Mouse (Mus musculus) embryonic facial prominence, embryonic 13.5 days (tissue): ENCODE results near the gene Capn11. TPM values are rescaled to one million over a fixed set of nuclear protein-coding genes. Genes with fewer than 3 reads are reported as not detected.

Source experiments
- ATAC-seq: fragments of 200-750 bp; cut with Nextera tagmentation; 2 replicates; pipeline ENCODE4 v1.8.0; 2017; ENCODE audit warnings: low read depth; ENCODE audit not compliant: insufficient number of reproducible peaks, insufficient read depth, low FRiP score, low TSS enrichment
- H3K27ac ChIP-seq: fragments of 300-500 bp; sonication (generic); 2 replicates; pipeline ENCODE4 v1.5.1; 2015; ENCODE audit warnings: moderate library complexity, mild to moderate bottlenecking, inconsistent platforms
- H3K27me3 ChIP-seq: fragments of 300-500 bp; sonication (generic); 2 replicates; pipeline ENCODE4 v1.6.1; 2015; ENCODE audit warnings: mild to moderate bottlenecking, inconsistent platforms
- H3K36me3 ChIP-seq: fragments of 300-500 bp; sonication (generic); 2 replicates; pipeline ENCODE4 v1.6.1; 2015; ENCODE audit warnings: mild to moderate bottlenecking, inconsistent platforms
- H3K4me1 ChIP-seq: fragments of 300-500 bp; sonication (generic); 2 replicates; pipeline ENCODE4 v1.6.1; 2015; ENCODE audit warnings: inconsistent platforms
- H3K4me2 ChIP-seq: fragments of 300-500 bp; sonication (generic); 2 replicates; pipeline ENCODE4 v1.6.1; 2015; ENCODE audit warnings: moderate library complexity, mild to moderate bottlenecking, inconsistent platforms
- H3K4me3 ChIP-seq: fragments of 300-500 bp; sonication (generic); 2 replicates; pipeline ENCODE4 v1.5.1; 2015; ENCODE audit warnings: mild to moderate bottlenecking, inconsistent platforms
- H3K9ac ChIP-seq: fragments of 300-500 bp; sonication (generic); 2 replicates; pipeline ENCODE4 v1.6.1; 2015; ENCODE audit warnings: mild to moderate bottlenecking, inconsistent platforms
- H3K9me3 ChIP-seq: fragments of 300-500 bp; sonication (generic); 2 replicates; pipeline ENCODE4 v1.6.1; 2016; ENCODE audit warnings: inconsistent platforms
- WGBS: fragments of 180-500 bp; shearing (Covaris S2); methylation state at CpG from one replicate; pipeline ENCODE4 v1.1.7; 2015; ENCODE audit warnings: mixed read lengths; 5-methylcytosine and 5-hydroxymethylcytosine counted together
- polyA plus RNA-seq: library from polyadenylated mRNA; unstranded; fragments of >200 nt; fragmentation: Nextera tagmentation; extraction: Ambion mirVana; gene quantifications from 2 replicates; pipeline ENCODE4 v1.2.1, GENCODE M21; 2015

The Capn11 gene
- polyA plus RNA-seq, 1 experiment from 2014 or later: 0.63 TPM

DNA sequence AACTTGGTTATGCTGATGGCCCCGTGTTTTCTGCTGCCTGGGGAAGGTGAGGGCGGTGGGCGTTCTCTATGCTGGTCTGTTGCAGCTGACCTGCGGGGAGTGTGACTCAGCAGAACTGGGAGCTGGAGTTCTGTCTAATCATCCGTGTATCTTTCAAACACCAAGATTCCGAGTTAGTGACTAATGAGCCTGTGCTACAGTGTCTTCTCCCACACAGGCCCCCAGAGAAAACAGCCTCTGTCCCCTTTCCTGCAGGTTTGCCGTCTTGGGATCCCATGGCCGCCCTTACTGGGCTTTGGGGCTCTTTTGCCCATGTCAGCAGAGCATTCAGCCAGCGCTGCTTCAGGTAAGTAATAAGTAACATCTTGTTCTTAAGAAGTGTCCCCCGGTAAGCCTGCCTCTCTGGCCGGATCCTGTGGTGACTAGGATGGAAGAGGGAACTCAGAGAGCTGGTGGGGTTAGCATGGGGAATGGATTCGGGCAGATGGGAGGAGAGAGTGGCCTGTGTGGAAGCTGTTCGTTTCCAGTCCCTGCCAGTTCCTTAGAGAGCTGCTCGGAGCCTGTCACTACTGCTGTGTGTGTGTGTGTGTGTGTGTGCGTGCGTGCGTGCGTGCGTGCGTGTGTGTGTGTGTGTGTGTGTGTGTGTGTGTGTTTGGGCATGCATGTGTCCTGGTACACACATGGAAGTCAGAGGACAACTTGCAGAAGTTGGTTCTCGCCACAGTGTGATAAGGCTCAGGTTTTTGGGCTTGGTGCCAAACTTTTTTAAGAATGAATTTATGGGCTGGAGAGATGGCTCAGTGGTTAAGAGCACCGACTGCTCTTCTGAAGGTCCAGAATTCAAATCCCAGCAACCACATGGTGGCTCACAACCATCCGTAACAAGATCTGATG, 36.3 kb upstream of the Capn11 start:
- peaks cover 32% of the 10 kb centered on the region for H3K36me3 ChIP-seq
- H3K4me1 ChIP-seq: peaks cover 17% of the 10 kb centered on the region; the same call in 1 of the 2 replicates
- no peaks in the 10 kb centered on the region for H3K27me3 ChIP-seq
- ATAC-seq: no peak
- H3K9me3 ChIP-seq: no peaks in the 10 kb centered on the region
- no peak overlapping the region for H3K27ac ChIP-seq
- 0 out of 2 replicates have a peak overlapping the region, but pooled peaks have one; percentile 27 for H3K9ac ChIP-seq
- WGBS: 77% methylated on average over 23 of the region's 23 CpGs
- H3K4me2 ChIP-seq: no peak overlapping the region
- H3K4me3 ChIP-seq: no peak overlapping the region

DNA sequence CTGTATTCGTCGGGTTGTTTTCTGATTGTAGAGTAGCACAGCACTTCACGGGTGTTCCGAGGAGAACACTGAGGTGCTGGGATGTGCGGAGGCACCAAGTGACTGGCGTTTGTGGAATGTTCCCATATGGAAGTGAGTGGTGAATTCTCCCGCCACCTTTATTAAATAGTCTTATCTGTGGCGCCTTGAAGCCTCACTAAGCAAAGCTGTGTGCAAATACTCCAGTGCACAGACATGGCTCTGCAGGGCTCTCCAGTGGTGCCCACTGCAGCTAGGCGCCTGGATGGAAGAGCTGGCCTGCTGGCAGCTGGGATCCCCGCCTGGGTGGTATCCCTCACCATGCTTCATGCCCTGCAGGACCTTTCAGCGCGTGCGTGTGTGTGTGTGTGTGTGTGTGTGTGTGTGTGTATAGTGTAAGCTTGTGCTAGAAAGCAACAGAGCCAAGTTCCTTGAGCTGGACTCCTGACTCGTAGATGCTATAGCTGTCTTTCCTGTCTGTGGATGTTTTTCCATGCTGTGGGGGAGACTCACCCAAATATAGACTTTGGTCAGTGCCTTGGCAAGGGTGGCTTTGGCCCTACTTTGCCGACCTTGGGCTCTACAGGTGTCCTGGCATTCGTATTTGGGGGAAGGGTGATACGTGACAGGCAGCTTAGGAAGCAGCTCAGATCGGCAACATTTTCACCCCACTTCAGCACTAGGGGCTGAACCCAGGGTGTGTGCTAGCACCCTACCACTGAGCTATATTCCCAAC, 34.9 kb upstream of the Capn11 start:
- H3K4me1 ChIP-seq: 0 out of 2 replicates have a peak, but pooled peaks cover 10% of the 10 kb centered on the region
- 82% methylated on average over 18 of the region's 18 CpGs for WGBS

DNA sequence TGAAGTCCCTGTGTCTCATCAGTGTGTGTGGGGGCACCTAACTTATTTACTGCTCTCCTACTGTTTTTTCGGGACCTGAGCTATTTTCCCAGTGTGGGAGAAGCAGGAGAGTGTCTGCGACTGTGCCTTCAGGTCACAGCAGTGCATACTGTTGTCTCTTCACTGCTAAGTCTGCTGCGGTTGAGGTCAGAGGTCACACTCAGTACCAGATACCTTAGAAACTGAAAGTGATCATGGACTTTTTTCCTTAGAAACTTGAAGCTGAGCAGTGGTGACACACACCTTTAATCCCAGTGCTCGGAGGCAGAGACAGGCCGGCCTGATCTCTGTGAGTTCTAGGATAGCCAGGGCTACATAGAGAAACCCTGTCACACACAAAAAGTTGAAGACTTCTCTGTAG, 33.0 kb upstream of the Capn11 start:
- H3K27ac ChIP-seq: no peak overlapping the region

More for the DNA sequence above, 34.9 kb upstream of the Capn11 start:
- Histone ChIP-seq H3K27ac (0 out of 2 replicates have a peak overlapping the region, but pooled peaks have one; percentile 7), H3K9me3 (no peaks in the 10 kb centered on the region), H3K27me3 (no peaks in the 10 kb centered on the region), H3K4me2 (no peak overlapping the region), H3K9ac (no peak overlapping the region), H3K36me3 (peaks cover 24% of the 10 kb centered on the region), H3K4me3 (no peak overlapping the region)
- no peak for ATAC-seq

DNA sequence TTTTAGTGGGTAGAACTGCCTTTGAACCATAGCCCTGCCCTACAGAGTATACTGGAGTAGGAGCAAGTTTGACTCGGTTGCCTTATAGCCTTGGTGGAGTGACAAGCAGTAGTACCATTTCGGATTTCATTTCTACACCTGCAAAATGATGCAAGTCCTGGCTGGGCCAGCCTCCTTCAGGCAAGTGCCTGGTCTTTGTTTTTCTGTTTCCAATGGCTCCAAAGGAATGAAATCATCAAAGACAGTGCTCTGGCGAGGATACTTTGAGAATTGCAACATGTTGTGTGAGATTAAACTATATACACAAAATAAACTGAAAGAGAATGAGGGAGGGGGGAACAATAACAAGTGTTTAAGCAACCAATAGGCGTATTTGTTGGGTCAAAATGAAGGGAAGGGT, 30.9 kb upstream of the Capn11 start:
- Histone ChIP-seq H3K4me3 (no peak overlapping the region), H3K27ac (no peak overlapping the region), H3K9ac (no peak overlapping the region), H3K27me3 (no peaks in the 10 kb centered on the region), H3K4me1 (peaks cover 28% of the 10 kb centered on the region), H3K36me3 (no peaks in the 10 kb centered on the region), H3K9me3 (no peaks in the 10 kb centered on the region), H3K4me2 (no peak overlapping the region)
- 87% methylated on average over 4 of the region's 4 CpGs for WGBS
- ATAC-seq: no peak

More for the DNA sequence above, 33.0 kb upstream of the Capn11 start:
- Histone ChIP-seq H3K4me1 (peaks cover 22% of the 10 kb centered on the region), H3K9ac (no peak overlapping the region), H3K27me3 (no peaks in the 10 kb centered on the region), H3K9me3 (no peaks in the 10 kb centered on the region), H3K4me3 (no peak overlapping the region), H3K4me2 (no peak overlapping the region), H3K36me3 (peaks cover 10% of the 10 kb centered on the region)
- 64% methylated on average over 5 of the region's 5 CpGs for WGBS
- ATAC-seq: no peak

DNA sequence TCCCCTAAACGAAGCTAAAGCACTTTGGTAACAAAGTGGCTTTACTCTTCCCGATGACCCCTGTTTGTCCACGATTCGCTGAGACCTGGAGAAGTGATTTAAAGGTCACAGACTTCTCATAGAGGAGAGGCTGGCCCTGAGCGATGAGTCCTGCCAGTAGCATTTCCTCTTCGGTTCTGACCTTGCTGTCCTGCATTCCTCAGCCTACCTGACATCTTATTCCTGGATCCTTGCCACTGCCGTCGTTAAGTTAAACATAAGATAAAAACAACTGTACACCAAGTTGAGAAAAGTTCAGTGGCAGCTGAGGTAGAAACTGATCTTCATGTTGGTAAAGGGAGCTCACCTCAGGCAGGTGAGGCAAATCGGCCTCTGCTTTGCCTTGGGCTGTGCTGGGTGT, 30.0 kb upstream of the Capn11 start:
- ATAC-seq: no peak
- WGBS: 87% methylated on average over 9 of the region's 9 CpGs
- Histone ChIP-seq H3K27ac (no peak overlapping the region), H3K9ac (no peak overlapping the region), H3K4me3 (no peak overlapping the region), H3K4me1 (peaks cover 37% of the 10 kb centered on the region), H3K36me3 (no peaks in the 10 kb centered on the region), H3K4me2 (no peak overlapping the region), H3K27me3 (no peaks in the 10 kb centered on the region), H3K9me3 (no peaks in the 10 kb centered on the region)

DNA sequence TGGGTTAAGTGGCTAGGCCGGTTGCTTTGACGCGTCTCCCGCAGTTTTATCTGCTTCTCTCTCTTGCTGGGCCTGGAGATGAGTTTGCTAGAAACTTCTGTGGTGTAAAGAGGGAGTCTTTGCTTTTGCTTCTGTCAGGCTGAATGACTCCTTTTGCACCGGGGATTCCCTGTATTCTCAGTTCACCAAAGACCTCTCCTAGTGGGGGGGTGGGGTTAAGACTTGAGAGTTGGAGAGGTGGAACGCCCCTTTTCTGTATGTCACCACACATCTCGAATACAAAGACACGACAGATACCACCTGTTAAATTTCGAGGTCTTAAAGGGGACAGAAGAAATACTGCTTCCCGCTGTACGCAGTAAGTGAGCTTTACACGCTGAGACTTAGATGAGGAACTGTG, 27.6 kb upstream of the Capn11 start, which contains the start of gene Tmem63b:
Tmem63b (minus strand) TSS at position 190 of the 400 bp plus-strand sequence.
- no peaks in the 10 kb centered on the region for H3K27me3 ChIP-seq
- 8% methylated on average over 12 of the region's 12 CpGs for WGBS
- no peaks in the 10 kb centered on the region for H3K36me3 ChIP-seq
- H3K27ac ChIP-seq: peak within 1 kb of the TSS; percentile 89
- peaks cover 30% of the 10 kb centered on the region for H3K4me1 ChIP-seq
- H3K9me3 ChIP-seq: no peaks in the 10 kb centered on the region
- peak within 1 kb of the TSS; percentile 90 for H3K4me3 ChIP-seq
- peak within 1 kb of the TSS; percentile 92 for H3K9ac ChIP-seq
- H3K4me2 ChIP-seq: peak within 1 kb of the TSS; percentile 87
- no peak for ATAC-seq

DNA sequence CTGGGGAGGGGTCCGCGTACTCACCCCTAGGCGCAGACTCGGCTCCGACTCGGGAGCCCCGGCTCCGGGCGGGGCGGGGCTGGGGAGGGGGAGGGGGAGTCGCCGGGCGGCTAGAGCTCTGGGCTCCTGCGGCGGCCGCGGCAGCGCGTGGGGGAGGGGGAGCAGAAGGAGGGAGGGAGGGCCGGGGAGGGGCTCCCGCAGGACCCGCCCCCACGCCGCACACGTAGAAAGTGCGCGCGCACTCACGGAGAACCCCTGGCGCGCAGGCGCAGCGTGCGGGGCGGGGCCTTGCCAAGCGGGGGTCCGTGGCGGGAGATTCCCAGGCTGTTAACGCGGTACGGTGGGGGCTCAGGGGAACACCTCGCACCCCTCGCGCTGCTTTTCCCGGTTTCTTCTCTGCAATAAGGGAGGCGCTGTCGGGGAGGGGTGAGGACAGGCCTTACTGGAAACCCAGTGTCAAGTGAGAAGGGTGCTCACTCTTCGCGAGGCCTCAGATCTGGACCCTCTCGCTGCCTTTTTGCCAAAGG, 27.0 kb upstream of the Capn11 start, which contains the start of gene Mrpl14:
Mrpl14 (plus strand) TSS at position 230 of the 527 bp plus-strand sequence.
- Histone ChIP-seq H3K4me1 (peaks cover 31% of the 10 kb centered on the region), H3K36me3 (no peaks in the 10 kb centered on the region), H3K9ac (peak within 1 kb of the TSS; percentile 92), H3K27me3 (no peaks in the 10 kb centered on the region), H3K4me3 (peak within 1 kb of the TSS; percentile 90), H3K9me3 (no peaks in the 10 kb centered on the region), H3K27ac (peak within 1 kb of the TSS; percentile 89), H3K4me2 (peak within 1 kb of the TSS; percentile 87)
- peak; percentile 84 for ATAC-seq
- under 1% methylated on average over 45 of the region's 50 CpGs for WGBS

DNA sequence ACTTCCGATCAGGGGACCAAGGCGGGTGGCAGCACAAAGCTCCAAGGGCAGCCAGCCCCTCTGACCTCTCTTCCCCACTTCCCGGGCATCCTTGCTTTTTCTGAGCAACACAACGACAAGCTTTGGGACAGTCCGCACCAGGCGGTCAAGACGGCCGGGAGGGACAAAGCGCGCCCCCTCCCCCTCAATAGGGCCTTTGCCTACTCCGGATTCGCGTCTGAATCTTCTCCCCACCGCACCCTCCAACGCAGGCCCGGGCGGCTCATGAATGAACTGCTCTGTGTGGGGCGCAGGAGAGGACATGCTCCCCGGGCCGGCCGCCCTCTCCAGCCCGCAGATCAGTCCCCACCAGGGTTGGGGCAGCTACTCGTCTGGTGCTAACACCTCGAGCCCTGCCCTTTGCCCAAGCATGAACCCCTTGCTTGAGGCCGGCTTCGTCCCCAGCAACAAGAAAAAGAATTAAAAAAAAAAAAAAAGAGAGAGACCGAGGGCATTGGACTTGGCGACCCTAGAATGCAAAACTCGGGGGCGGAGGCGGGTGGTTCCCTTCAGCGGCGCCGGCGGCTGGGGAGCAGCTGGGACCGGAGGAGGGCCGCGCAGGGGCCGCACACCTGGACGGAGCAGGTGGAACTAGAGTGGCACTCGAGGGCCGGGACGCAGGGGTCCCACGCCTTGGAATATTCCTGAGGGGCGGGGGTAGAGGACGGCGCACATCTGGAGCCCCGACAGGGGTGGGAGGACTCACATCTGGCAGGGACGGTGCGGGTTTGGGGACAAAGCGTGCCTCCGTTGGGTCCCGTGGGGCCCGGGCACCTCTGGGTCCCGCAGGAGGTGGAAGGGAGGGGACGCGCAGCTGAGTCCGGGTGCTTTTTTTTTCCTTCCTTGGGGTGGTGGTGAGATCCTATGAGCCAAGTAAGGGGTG, 26.3 kb upstream of the Capn11 start:
- no peaks in the 10 kb centered on the region for H3K9me3 ChIP-seq
- WGBS: under 1% methylated on average over 58 of the region's 58 CpGs
- peak; percentile 56 for ATAC-seq
- peak overlapping the region; percentile 87 for H3K4me2 ChIP-seq
- peaks cover 38% of the 10 kb centered on the region for H3K4me1 ChIP-seq
- peak overlapping the region; percentile 89 for H3K27ac ChIP-seq
- H3K27me3 ChIP-seq: no peaks in the 10 kb centered on the region
- H3K9ac ChIP-seq: peak overlapping the region; percentile 92
- no peaks in the 10 kb centered on the region for H3K36me3 ChIP-seq
- H3K4me3 ChIP-seq: peak overlapping the region; percentile 90

DNA sequence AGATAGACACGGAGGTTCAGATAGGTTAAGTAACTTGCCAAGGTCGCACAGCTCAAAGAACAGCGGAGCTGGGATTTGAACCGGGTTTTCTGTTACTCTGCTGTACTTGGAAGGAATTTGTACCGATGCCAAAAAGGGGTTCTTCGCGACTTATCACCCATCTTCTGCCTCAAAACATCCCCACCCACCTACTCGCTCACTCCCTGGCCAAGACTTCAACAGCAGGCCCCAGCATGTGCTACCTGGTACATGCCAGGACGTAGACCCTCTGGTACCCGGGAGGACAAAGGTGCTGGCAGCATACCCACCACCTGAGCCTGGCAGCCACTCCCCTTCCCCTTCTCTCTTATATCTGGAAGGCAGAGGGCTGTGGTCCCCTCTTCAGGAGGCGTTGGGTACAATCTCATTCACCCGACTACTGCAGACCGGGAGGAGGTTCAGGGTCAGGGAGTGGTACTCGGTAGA, 25.6 kb upstream of the Capn11 start:
- Histone ChIP-seq H3K9me3 (no peaks in the 10 kb centered on the region), H3K27ac (peak overlapping the region; percentile 89), H3K27me3 (no peaks in the 10 kb centered on the region), H3K4me3 (peak overlapping the region; percentile 90), H3K36me3 (no peaks in the 10 kb centered on the region), H3K4me1 (peaks cover 40% of the 10 kb centered on the region), H3K9ac (peak overlapping the region; percentile 92), H3K4me2 (peak overlapping the region; percentile 87)
- WGBS: 24% methylated on average over 14 of the region's 14 CpGs
- no peak for ATAC-seq

DNA sequence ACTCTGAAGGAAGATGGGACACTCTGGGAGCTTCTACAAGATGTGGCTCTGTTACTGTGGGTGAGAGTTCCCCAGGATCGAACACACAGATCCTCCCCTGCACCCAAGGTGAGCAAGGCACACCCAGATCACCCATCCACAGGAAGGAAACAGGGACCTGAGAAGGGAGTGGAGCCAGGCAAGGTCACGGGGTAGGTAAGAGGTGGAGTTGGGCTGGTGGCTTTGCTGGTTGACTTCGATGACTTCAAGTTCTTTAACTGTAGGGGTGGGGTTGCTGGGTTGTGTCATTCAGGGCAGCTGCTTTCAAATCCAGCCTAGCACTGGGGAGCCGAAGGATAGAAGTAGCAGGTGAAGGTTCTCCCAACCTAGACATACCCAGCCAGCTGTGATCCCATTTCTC, 23.7 kb upstream of the Capn11 start:
- Histone ChIP-seq H3K4me1 (peaks cover 39% of the 10 kb centered on the region), H3K27me3 (no peaks in the 10 kb centered on the region), H3K4me2 (no peak overlapping the region), H3K9ac (no peak overlapping the region), H3K27ac (no peak overlapping the region), H3K36me3 (peaks cover 11% of the 10 kb centered on the region), H3K9me3 (no peaks in the 10 kb centered on the region), H3K4me3 (no peak overlapping the region)
- no peak for ATAC-seq
- whole genome bisulfite sequencing: 95% methylated on average over 4 of the region's 4 CpGs
